ENCODE assay signal across 26 mouse cellular contexts in the genomic region with DNA sequence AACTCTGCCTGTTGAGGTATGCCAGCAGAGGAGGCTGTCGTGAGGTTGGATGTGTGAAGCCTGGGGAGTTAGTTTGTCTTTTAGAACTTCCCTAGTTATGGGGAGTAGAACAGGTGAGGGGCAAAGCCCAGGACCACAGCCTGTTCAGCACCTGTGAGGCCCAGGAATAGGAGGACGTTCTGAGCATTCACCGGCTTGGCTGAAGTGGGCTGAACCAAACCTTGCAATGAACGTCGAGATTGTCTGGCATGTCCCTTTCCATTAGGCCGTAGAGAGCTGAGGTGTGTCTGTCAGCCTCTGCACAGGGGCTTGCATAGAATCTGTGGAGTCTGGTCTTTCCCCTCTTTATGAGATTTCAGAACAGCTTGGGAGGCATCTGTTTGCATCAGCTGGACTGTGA. TPM values are rescaled to one million over a fixed set of nuclear protein-coding genes. Genes with fewer than 3 reads are reported as not detected.
A peak's percentile ranks its signal among the peaks of the same experiment; 100 is the strongest.
DNase-seq lines count a peak whose midpoint lies in the region; ATAC-seq and TF ChIP-seq lines count a peak whose summit lies in the region.
"Had no signal": no experiment of that assay in that cellular context is flagged by ENCODE, and none has a peak within 500 bp of the region (broad histone marks: within the 10 kb centered on the region; RNA-seq: fewer than 3 reads in every experiment).

No protein-coding gene starts in this region.

- peaks cover 82% of the 10 kb centered on the region for H3K36me3 ChIP-seq in embryonic facial prominence, embryonic 13.5 days
- peaks cover 96% of the 10 kb centered on the region for H3K36me3 ChIP-seq in embryonic facial prominence, embryonic 10.5 days (replicated peaks)
- H3K36me3 ChIP-seq in heart, embryonic 10.5 days, result peaks cover 87% of the 10 kb centered on the region
- peaks cover 22% of the 10 kb centered on the region for H3K36me3 ChIP-seq in midbrain, embryonic 11.5 days (ENCODE audit: control insufficient read depth, insufficient read depth, low read length)
- H3K36me3 ChIP-seq in midbrain, postnatal 0 days (ENCODE audit: insufficient read depth, low read length), result peaks cover 29% of the 10 kb centered on the region; the same call in 1 of the 2 replicates

- H3K9ac ChIP-seq in embryonic facial prominence, embryonic 13.5 days, result 0 out of 2 replicates have a peak overlapping the region, but pooled peaks have one; percentile 16
- H3K9ac ChIP-seq in midbrain, embryonic 11.5 days (ENCODE audit: low read length), result no peak overlapping the region
- H3K9ac ChIP-seq in midbrain, postnatal 0 days (replicated peaks; ENCODE audit: low read length, poor library complexity, severe bottlenecking), result no peak overlapping the region
- H3K9ac ChIP-seq: embryonic facial prominence, embryonic 12.5 days; forebrain, embryonic 13.5 days; heart, embryonic 12.5 days; heart, embryonic 15.5 days; hindbrain, embryonic 12.5 days; intestine, embryonic 15.5 days had no signal

- no peak for TF ChIP-seq CTCF in midbrain, postnatal 0 days (IDR thresholded peaks at IDR 0.05)

- 74% methylated on average over 6 of the region's 6 CpGs for WGBS in embryonic facial prominence, embryonic 13.5 days
- 89% methylated on average over 6 of the region's 6 CpGs for WGBS in embryonic facial prominence, embryonic 10.5 days
- WGBS in heart, embryonic 10.5 days, result 85% methylated on average over 6 of the region's 6 CpGs
- WGBS in midbrain, embryonic 11.5 days, result 71% methylated on average over 6 of the region's 6 CpGs
- 43% methylated on average over 6 of the region's 6 CpGs for WGBS in midbrain, postnatal 0 days

- no peak overlapping the region for H3K27ac ChIP-seq in embryonic facial prominence, embryonic 13.5 days
- H3K27ac ChIP-seq in embryonic facial prominence, embryonic 10.5 days (replicated peaks), result no peak overlapping the region
- H3K27ac ChIP-seq in heart, embryonic 10.5 days, result no peak overlapping the region
- peak overlapping the region; percentile 37; the same call in 1 of the 2 replicates for H3K27ac ChIP-seq in midbrain, embryonic 11.5 days (ENCODE audit: low read depth, low read length)
- no peak overlapping the region for H3K27ac ChIP-seq in midbrain, postnatal 0 days (ENCODE audit: low read depth, low read length)
- H3K27ac ChIP-seq: embryonic facial prominence, embryonic 12.5 days; forebrain, embryonic 13.5 days; heart, adult 2 months; heart, embryonic 15.5 days; hindbrain, embryonic 12.5 days; intestine, embryonic 15.5 days had no signal

- no peak overlapping the region for H3K4me2 ChIP-seq in embryonic facial prominence, embryonic 13.5 days
- H3K4me2 ChIP-seq in midbrain, embryonic 11.5 days, result no peak overlapping the region
- H3K4me2 ChIP-seq in midbrain, postnatal 0 days (ENCODE audit: low read depth, low read length, poor library complexity, severe bottlenecking), result no peak overlapping the region
- H3K4me2 ChIP-seq: embryonic facial prominence, embryonic 12.5 days; forebrain, embryonic 13.5 days; heart, embryonic 12.5 days; heart, embryonic 15.5 days; hindbrain, embryonic 12.5 days; intestine, embryonic 15.5 days had no signal

- H3K4me3 ChIP-seq in embryonic facial prominence, embryonic 13.5 days, result no peak overlapping the region
- no peak overlapping the region for H3K4me3 ChIP-seq in embryonic facial prominence, embryonic 10.5 days
- no peak overlapping the region for H3K4me3 ChIP-seq in heart, embryonic 10.5 days
- no peak overlapping the region for H3K4me3 ChIP-seq in midbrain, embryonic 11.5 days (ENCODE audit: low read depth, low read length)
- no peak overlapping the region for H3K4me3 ChIP-seq in midbrain, postnatal 0 days (ENCODE audit: low read depth, low read length)
- H3K4me3 ChIP-seq: embryonic facial prominence, embryonic 12.5 days; erythroblast, embryonic 14.5 days; forebrain, embryonic 13.5 days; heart, adult 2 months; heart, embryonic 12.5 days; heart, embryonic 15.5 days; hindbrain, embryonic 12.5 days; intestine, embryonic 15.5 days had no signal

- intact Hi-C loops in heart, postnatal 36 days (cut with DNase I), result no loop called here

- no peak for DNase-seq in embryonic facial prominence, embryonic 10.5 days (ENCODE audit: low spot score)
- DNase-seq in heart, embryonic 10.5 days (ENCODE audit: low spot score), result peak; percentile 73
- no peak for DNase-seq in heart, postnatal 36 days
- DNase-seq in midbrain, embryonic 11.5 days (ENCODE audit: low spot score, missing footprints), result no peak
- no peak for DNase-seq in midbrain, postnatal 0 days (ENCODE audit: low spot score)
- DNase-seq in brain, adult 2 months (ENCODE audit: low read depth, low spot score), result peak; percentile 28
- DNase-seq: adrenal gland, adult 8-10 months; adrenal gland, postnatal 25 days; cerebellum, adult 18-20 months; cerebellum, adult 9-10 months; cerebellum, postnatal 14 days; gastrocnemius, postnatal 25 days; heart, adult 2 months; heart, postnatal 10 days; heart, postnatal 4 days had no signal

- no peaks in the 10 kb centered on the region for H3K9me3 ChIP-seq in embryonic facial prominence, embryonic 13.5 days
- H3K9me3 ChIP-seq in embryonic facial prominence, embryonic 10.5 days, result no peaks in the 10 kb centered on the region
- no peaks in the 10 kb centered on the region for H3K9me3 ChIP-seq in heart, embryonic 10.5 days
- no peaks in the 10 kb centered on the region for H3K9me3 ChIP-seq in midbrain, embryonic 11.5 days (ENCODE audit: control insufficient read depth, low read length)
- H3K9me3 ChIP-seq in midbrain, postnatal 0 days (ENCODE audit: low read length), result no peaks in the 10 kb centered on the region
- H3K9me3 ChIP-seq: embryonic facial prominence, embryonic 12.5 days; forebrain, embryonic 13.5 days; heart, embryonic 12.5 days; heart, embryonic 15.5 days; hindbrain, embryonic 12.5 days; intestine, embryonic 15.5 days had no signal

- no peak for ATAC-seq in embryonic facial prominence, embryonic 13.5 days (ENCODE audit: insufficient number of reproducible peaks, insufficient read depth, low FRiP score, low TSS enrichment, low read depth)
- ATAC-seq in midbrain, embryonic 11.5 days (ENCODE audit: low FRiP score), result no peak
- ATAC-seq in midbrain, postnatal 0 days (ENCODE audit: low FRiP score), result no peak
- ATAC-seq: activated CD4-positive, CD25-positive, alpha-beta regulatory T cell, adult 4 months; forebrain, embryonic 13.5 days; forebrain, embryonic 16.5 days; hindbrain, embryonic 16.5 days; intestine, embryonic 15.5 days had no signal

- H3K4me1 ChIP-seq in embryonic facial prominence, embryonic 13.5 days, result peaks cover 30% of the 10 kb centered on the region
- H3K4me1 ChIP-seq in embryonic facial prominence, embryonic 10.5 days, result peaks cover 13% of the 10 kb centered on the region
- peaks cover 4% of the 10 kb centered on the region; the same call in 1 of the 2 replicates for H3K4me1 ChIP-seq in heart, embryonic 10.5 days
- H3K4me1 ChIP-seq in midbrain, embryonic 11.5 days (ENCODE audit: control insufficient read depth, insufficient read depth, low read length), result peaks cover 19% of the 10 kb centered on the region
- H3K4me1 ChIP-seq in midbrain, postnatal 0 days (ENCODE audit: insufficient read depth, low read length), result no peaks in the 10 kb centered on the region
- H3K4me1 ChIP-seq: heart, embryonic 12.5 days; intestine, embryonic 15.5 days had no signal

- H3K27me3 ChIP-seq in embryonic facial prominence, embryonic 13.5 days, result no peaks in the 10 kb centered on the region
- H3K27me3 ChIP-seq in embryonic facial prominence, embryonic 10.5 days (replicated peaks; ENCODE audit: low read depth, poor library complexity, severe bottlenecking), result no peaks in the 10 kb centered on the region
- H3K27me3 ChIP-seq in heart, embryonic 10.5 days (ENCODE audit: insufficient read depth, poor library complexity, severe bottlenecking), result no peaks in the 10 kb centered on the region
- no peaks in the 10 kb centered on the region for H3K27me3 ChIP-seq in midbrain, embryonic 11.5 days (ENCODE audit: control insufficient read depth, insufficient read depth, low read length)
- H3K27me3 ChIP-seq in midbrain, postnatal 0 days (ENCODE audit: insufficient read depth, low read length), result no peaks in the 10 kb centered on the region
- H3K27me3 ChIP-seq: embryonic facial prominence, embryonic 12.5 days; forebrain, embryonic 13.5 days; heart, embryonic 12.5 days; heart, embryonic 15.5 days; hindbrain, embryonic 12.5 days; intestine, embryonic 15.5 days had no signal

RNA-seq across cellular contexts. Expression of gene Hmgb1, which starts 23.4 kb away (rescaled TPM):
- polyA plus RNA-seq in embryonic facial prominence, embryonic 13.5 days (2015; fragmentation: Nextera tagmentation; extraction: Ambion mirVana), result 1,696 and 1,769 TPM in 2 replicates
- 1,556 and 1,753 TPM in 2 replicates for polyA plus RNA-seq in embryonic facial prominence, embryonic 10.5 days (2016; fragmentation: Nextera tagmentation; extraction: Ambion mirVana)
- 757 and 1,068 TPM in 2 replicates for polyA plus RNA-seq in heart, embryonic 10.5 days (2016; fragmentation: Nextera tagmentation; extraction: Ambion mirVana)
- total RNA-seq in heart, postnatal 36 days (2021), result 100 to 1,000 TPM in 1 of 2 experiments, 10 to 100 TPM in 1; 91.5 to 111 TPM
- polyA plus RNA-seq in midbrain, embryonic 11.5 days (2014; fragmentation: Nextera tagmentation; extraction: Ambion mirVana), result 1,896 and 1,979 TPM in 2 replicates
- total RNA-seq in midbrain, postnatal 0 days (2014; rRNA removed), result 171 and 252 TPM in 2 replicates
- 603 and 756 TPM in 2 replicates for polyA plus RNA-seq in midbrain, postnatal 0 days (2015; fragmentation: Nextera tagmentation; extraction: Ambion mirVana)

RNA-seq across cellular contexts. Expression of gene Uspl1, which starts 23.5 kb away (rescaled TPM):
- polyA plus RNA-seq in embryonic facial prominence, embryonic 13.5 days (2015; fragmentation: Nextera tagmentation; extraction: Ambion mirVana), result 49.7 and 50.2 TPM in 2 replicates
- polyA plus RNA-seq in embryonic facial prominence, embryonic 10.5 days (2016; fragmentation: Nextera tagmentation; extraction: Ambion mirVana), result 76.3 and 78.3 TPM in 2 replicates
- polyA plus RNA-seq in heart, embryonic 10.5 days (2016; fragmentation: Nextera tagmentation; extraction: Ambion mirVana), result 45.9 and 53.7 TPM in 2 replicates
- total RNA-seq in heart, postnatal 36 days (2021), result 10 to 100 TPM; 18.3 to 18.6 TPM
- 81.3 and 83.3 TPM in 2 replicates for polyA plus RNA-seq in midbrain, embryonic 11.5 days (2014; fragmentation: Nextera tagmentation; extraction: Ambion mirVana)
- 48.1 and 50.9 TPM in 2 replicates for total RNA-seq in midbrain, postnatal 0 days (2014; rRNA removed)
- polyA plus RNA-seq in midbrain, postnatal 0 days (2015; fragmentation: Nextera tagmentation; extraction: Ambion mirVana), result 43.0 and 47.0 TPM in 2 replicates

RNA-seq across cellular contexts. Expression of gene Alox5ap, which starts 56.9 kb away (rescaled TPM):
- 10.4 TPM in 2 replicates for polyA plus RNA-seq in embryonic facial prominence, embryonic 13.5 days (2015; fragmentation: Nextera tagmentation; extraction: Ambion mirVana)
- polyA plus RNA-seq in embryonic facial prominence, embryonic 10.5 days (2016; fragmentation: Nextera tagmentation; extraction: Ambion mirVana), result 5.5 and 5.8 TPM in 2 replicates
- 4.3 and 4.5 TPM in 2 replicates for polyA plus RNA-seq in heart, embryonic 10.5 days (2016; fragmentation: Nextera tagmentation; extraction: Ambion mirVana)
- total RNA-seq in heart, postnatal 36 days (2021), result 10 to 100 TPM; 13.4 to 26.8 TPM
- polyA plus RNA-seq in midbrain, embryonic 11.5 days (2014; fragmentation: Nextera tagmentation; extraction: Ambion mirVana), result 6.3 and 9.3 TPM in 2 replicates
- total RNA-seq in midbrain, postnatal 0 days (2014; rRNA removed), result 2.5 and 8.5 TPM in 2 replicates
- polyA plus RNA-seq in midbrain, postnatal 0 days (2015; fragmentation: Nextera tagmentation; extraction: Ambion mirVana), result 10.5 and 10.6 TPM in 2 replicates
- polyA plus RNA-seq: erythroblast, embryonic 14.5 days had no signal

Comparison
In these comparisons a context has a peak if more than half of its experiments do, and no peak if none do; other contexts are left out.
1. DNase-seq: peak in heart, embryonic 10.5 days (single experiment) and brain, adult 2 months (single experiment); none in embryonic facial prominence, embryonic 10.5 days (single experiment), heart, postnatal 36 days (0 of 2), midbrain, embryonic 11.5 days (single experiment) and midbrain, postnatal 0 days (single experiment).